10 mouse cellular contexts compared by ENCODE assay signal in the genomic region with DNA sequence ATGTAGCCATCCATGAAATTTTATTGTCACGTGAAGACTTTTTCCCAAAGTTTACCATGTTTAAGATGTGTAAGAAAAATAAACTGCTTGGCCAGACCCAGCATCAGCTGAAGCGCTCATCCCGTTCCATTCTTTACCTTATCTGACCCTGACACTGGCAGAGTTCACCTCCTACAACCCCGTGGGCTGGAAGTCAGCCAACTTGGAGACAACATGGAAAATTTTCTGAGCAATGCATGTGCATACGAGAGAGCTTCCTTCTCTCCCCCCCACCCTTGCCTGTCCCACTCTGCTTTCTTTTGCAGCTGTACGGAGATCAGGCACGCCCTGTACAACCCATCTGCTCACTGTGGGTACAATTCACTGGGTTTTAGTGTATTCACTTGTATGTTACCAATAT. TPM values are rescaled to one million over a fixed set of nuclear protein-coding genes. Genes with fewer than 3 reads are reported as not detected.
DNase-seq lines count a peak whose midpoint lies in the region; ATAC-seq and TF ChIP-seq lines count a peak whose summit lies in the region.
"Had no signal": no experiment of that assay in that cellular context is flagged by ENCODE, and none has a peak within 500 bp of the region (broad histone marks: within the 10 kb centered on the region; RNA-seq: fewer than 3 reads in every experiment).

No protein-coding gene starts in this region.

- H3K4me2 ChIP-seq in hindbrain, postnatal 0 days (ENCODE audit: low read depth, low read length) = no peak overlapping the region
- no peak overlapping the region for H3K4me2 ChIP-seq in hindbrain, embryonic 12.5 days (replicated peaks)
- H3K4me2 ChIP-seq in embryonic facial prominence, embryonic 14.5 days (ENCODE audit: low read depth, low read length) = no peak overlapping the region
- no peak overlapping the region for H3K4me2 ChIP-seq in neural tube, embryonic 15.5 days
- no peak overlapping the region for H3K4me2 ChIP-seq in forebrain, embryonic 13.5 days
- H3K4me2 ChIP-seq: midbrain, embryonic 12.5 days had no signal

- H3K27ac ChIP-seq in hindbrain, postnatal 0 days = peak overlapping the region; percentile 78; the same call in 1 of the 2 replicates
- no peak overlapping the region for H3K27ac ChIP-seq in hindbrain, embryonic 12.5 days
- peak overlapping the region; percentile 70 for H3K27ac ChIP-seq in embryonic facial prominence, embryonic 14.5 days (replicated peaks; ENCODE audit: low read depth, low read length)
- peak overlapping the region; percentile 71 for H3K27ac ChIP-seq in neural tube, embryonic 15.5 days (replicated peaks)
- H3K27ac ChIP-seq in forebrain, embryonic 13.5 days = no peak overlapping the region
- H3K27ac ChIP-seq: kidney, postnatal 0 days; midbrain, embryonic 12.5 days had no signal

- TF ChIP-seq CTCF in hindbrain, postnatal 0 days (IDR thresholded peaks at IDR 0.05; ENCODE audit: low read depth) = no peak

- 60% methylated on average over 7 of the region's 7 CpGs for WGBS in hindbrain, postnatal 0 days
- WGBS in hindbrain, embryonic 12.5 days = 75% methylated on average over 7 of the region's 7 CpGs
- WGBS in embryonic facial prominence, embryonic 14.5 days = 47% methylated on average over 7 of the region's 7 CpGs
- WGBS in neural tube, embryonic 15.5 days = 67% methylated on average over 7 of the region's 7 CpGs
- 75% methylated on average over 7 of the region's 7 CpGs for WGBS in forebrain, embryonic 13.5 days

- H3K27me3 ChIP-seq in hindbrain, postnatal 0 days (ENCODE audit: insufficient read depth, low read length) = no peaks in the 10 kb centered on the region
- no peaks in the 10 kb centered on the region for H3K27me3 ChIP-seq in hindbrain, embryonic 12.5 days
- no peaks in the 10 kb centered on the region for H3K27me3 ChIP-seq in embryonic facial prominence, embryonic 14.5 days (replicated peaks; ENCODE audit: control insufficient read depth, insufficient read depth, low read length)
- no peaks in the 10 kb centered on the region for H3K27me3 ChIP-seq in neural tube, embryonic 15.5 days (replicated peaks)
- no peaks in the 10 kb centered on the region for H3K27me3 ChIP-seq in forebrain, embryonic 13.5 days
- H3K27me3 ChIP-seq: midbrain, embryonic 12.5 days had no signal

- no peaks in the 10 kb centered on the region for H3K36me3 ChIP-seq in hindbrain, postnatal 0 days (ENCODE audit: insufficient read depth, low read length)
- H3K36me3 ChIP-seq in hindbrain, embryonic 12.5 days = no peaks in the 10 kb centered on the region
- H3K36me3 ChIP-seq in embryonic facial prominence, embryonic 14.5 days (ENCODE audit: control insufficient read depth, insufficient read depth, low read length) = no peaks in the 10 kb centered on the region
- H3K36me3 ChIP-seq in neural tube, embryonic 15.5 days = no peaks in the 10 kb centered on the region
- no peaks in the 10 kb centered on the region for H3K36me3 ChIP-seq in forebrain, embryonic 13.5 days (ENCODE audit: poor library complexity, severe bottlenecking)
- H3K36me3 ChIP-seq: midbrain, embryonic 12.5 days had no signal

- ATAC-seq in hindbrain, postnatal 0 days = no peak
- no peak for ATAC-seq in hindbrain, embryonic 12.5 days (ENCODE audit: low FRiP score)
- no peak for ATAC-seq in embryonic facial prominence, embryonic 14.5 days (ENCODE audit: low read depth)
- no peak for ATAC-seq in neural tube, embryonic 15.5 days (ENCODE audit: low FRiP score)
- no peak for ATAC-seq in forebrain, embryonic 13.5 days

- no peak for DNase-seq in hindbrain, postnatal 0 days (ENCODE audit: low spot score)
- DNase-seq in embryonic facial prominence, embryonic 14.5 days (ENCODE audit: low spot score) = no peak
- DNase-seq in kidney, postnatal 25 days = peak; percentile 66 to 69
- no peak for DNase-seq in layer of hippocampus, postnatal 10 days (ENCODE audit: low spot score in 2 of 2)
- DNase-seq in right cerebral cortex, postnatal 25 days = no peak

- H3K9me3 ChIP-seq in hindbrain, postnatal 0 days (ENCODE audit: low read length) = no peaks in the 10 kb centered on the region
- no peaks in the 10 kb centered on the region for H3K9me3 ChIP-seq in hindbrain, embryonic 12.5 days (replicated peaks)
- no peaks in the 10 kb centered on the region for H3K9me3 ChIP-seq in embryonic facial prominence, embryonic 14.5 days (ENCODE audit: control insufficient read depth, low read length)
- H3K9me3 ChIP-seq in neural tube, embryonic 15.5 days (replicated peaks) = no peaks in the 10 kb centered on the region
- H3K9me3 ChIP-seq in forebrain, embryonic 13.5 days (replicated peaks) = no peaks in the 10 kb centered on the region
- H3K9me3 ChIP-seq: midbrain, embryonic 12.5 days had no signal

- H3K9ac ChIP-seq in hindbrain, postnatal 0 days (replicated peaks; ENCODE audit: low read length) = no peak overlapping the region
- no peak overlapping the region for H3K9ac ChIP-seq in hindbrain, embryonic 12.5 days
- H3K9ac ChIP-seq in embryonic facial prominence, embryonic 14.5 days (ENCODE audit: low read depth, low read length) = no peak overlapping the region
- H3K9ac ChIP-seq in neural tube, embryonic 15.5 days (replicated peaks) = no peak overlapping the region
- no peak overlapping the region for H3K9ac ChIP-seq in forebrain, embryonic 13.5 days
- H3K9ac ChIP-seq: midbrain, embryonic 12.5 days had no signal

- peaks cover 7% of the 10 kb centered on the region; the same call in 1 of the 2 replicates for H3K4me1 ChIP-seq in hindbrain, postnatal 0 days (ENCODE audit: insufficient read depth, low read length)
- H3K4me1 ChIP-seq in hindbrain, embryonic 12.5 days = peaks cover 10% of the 10 kb centered on the region
- peaks cover 34% of the 10 kb centered on the region for H3K4me1 ChIP-seq in embryonic facial prominence, embryonic 14.5 days (ENCODE audit: control insufficient read depth, insufficient read depth, low read length)
- peaks cover 37% of the 10 kb centered on the region for H3K4me1 ChIP-seq in neural tube, embryonic 15.5 days
- peaks cover 17% of the 10 kb centered on the region for H3K4me1 ChIP-seq in forebrain, embryonic 13.5 days
- H3K4me1 ChIP-seq: midbrain, embryonic 12.5 days had no signal

- no peak overlapping the region for H3K4me3 ChIP-seq in hindbrain, postnatal 0 days (ENCODE audit: low read length)
- no peak overlapping the region for H3K4me3 ChIP-seq in hindbrain, embryonic 12.5 days
- H3K4me3 ChIP-seq in embryonic facial prominence, embryonic 14.5 days (ENCODE audit: low read depth, low read length) = no peak overlapping the region
- no peak overlapping the region for H3K4me3 ChIP-seq in neural tube, embryonic 15.5 days (replicated peaks)
- H3K4me3 ChIP-seq in forebrain, embryonic 13.5 days = no peak overlapping the region
- H3K4me3 ChIP-seq: midbrain, embryonic 12.5 days had no signal

RNA-seq across cellular contexts. Expression of gene Ampd3, which starts 14.1 kb away (rescaled TPM):
- total RNA-seq in hindbrain, postnatal 0 days (2014; rRNA removed) = 15.1 and 24.8 TPM in 2 replicates
- 12.4 and 14.3 TPM in 2 replicates for polyA plus RNA-seq in hindbrain, postnatal 0 days (2015; fragmentation: Nextera tagmentation; extraction: Ambion mirVana)
- 4.0 TPM in 2 replicates for polyA plus RNA-seq in hindbrain, embryonic 12.5 days (2016; fragmentation: Nextera tagmentation; extraction: Ambion mirVana)
- 7.0 and 7.8 TPM in 2 replicates for polyA plus RNA-seq in embryonic facial prominence, embryonic 14.5 days (2014; fragmentation: Nextera tagmentation; extraction: Ambion mirVana)
- 12.0 and 12.6 TPM in 2 replicates for polyA plus RNA-seq in neural tube, embryonic 15.5 days (2015; fragmentation: Nextera tagmentation; extraction: Ambion mirVana)
- 10 to 100 TPM; 25.7 to 27.0 TPM for total RNA-seq in layer of hippocampus, postnatal 10 days (2021)
- polyA plus RNA-seq in forebrain, embryonic 13.5 days (2015; fragmentation: Nextera tagmentation; extraction: Ambion mirVana) = 1.5 TPM in 2 replicates

Comparison
In these comparisons a context has a peak if more than half of its experiments do, and no peak if none do; other contexts are left out.
1. H3K27ac ChIP-seq: peak in hindbrain, postnatal 0 days (single experiment), embryonic facial prominence, embryonic 14.5 days (single experiment) and neural tube, embryonic 15.5 days (single experiment); none in hindbrain, embryonic 12.5 days (single experiment) and forebrain, embryonic 13.5 days (single experiment).
2. DNase-seq: peak in kidney, postnatal 25 days (2 of 2); none in hindbrain, postnatal 0 days (single experiment), embryonic facial prominence, embryonic 14.5 days (single experiment), layer of hippocampus, postnatal 10 days (0 of 2) and right cerebral cortex, postnatal 25 days (single experiment).